Mouse (Mus musculus): ENCODE results near the gene Gm13199.
A peak's percentile ranks its signal among the peaks of the same experiment; 100 is the strongest.

Gene Gm13199

DNA sequence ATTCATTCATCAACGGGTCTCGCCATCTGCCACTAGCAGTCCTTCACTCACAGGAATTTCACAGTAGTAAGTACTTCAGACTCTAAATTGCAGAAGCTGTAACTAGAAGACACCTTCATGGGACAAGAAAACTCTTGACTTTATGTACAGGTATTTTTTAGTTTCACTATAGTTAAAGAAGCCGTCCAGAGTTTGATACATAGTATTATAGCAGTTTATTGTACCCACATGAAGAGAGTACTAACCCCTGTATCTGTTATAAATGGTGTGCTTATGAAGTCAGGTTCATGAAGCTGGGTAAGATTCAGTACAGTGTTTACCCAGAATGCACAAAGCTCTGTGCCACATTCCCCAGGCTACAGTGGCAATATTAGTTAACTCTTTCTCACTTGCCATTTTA lies at the start of gene Gm13199:
TSS of gene Gm13199 (minus strand) at position 101 of the 400 bp plus-strand sequence.
- no peak for DNase-seq (ENCODE audit: low read depth, low spot score)

DNA sequence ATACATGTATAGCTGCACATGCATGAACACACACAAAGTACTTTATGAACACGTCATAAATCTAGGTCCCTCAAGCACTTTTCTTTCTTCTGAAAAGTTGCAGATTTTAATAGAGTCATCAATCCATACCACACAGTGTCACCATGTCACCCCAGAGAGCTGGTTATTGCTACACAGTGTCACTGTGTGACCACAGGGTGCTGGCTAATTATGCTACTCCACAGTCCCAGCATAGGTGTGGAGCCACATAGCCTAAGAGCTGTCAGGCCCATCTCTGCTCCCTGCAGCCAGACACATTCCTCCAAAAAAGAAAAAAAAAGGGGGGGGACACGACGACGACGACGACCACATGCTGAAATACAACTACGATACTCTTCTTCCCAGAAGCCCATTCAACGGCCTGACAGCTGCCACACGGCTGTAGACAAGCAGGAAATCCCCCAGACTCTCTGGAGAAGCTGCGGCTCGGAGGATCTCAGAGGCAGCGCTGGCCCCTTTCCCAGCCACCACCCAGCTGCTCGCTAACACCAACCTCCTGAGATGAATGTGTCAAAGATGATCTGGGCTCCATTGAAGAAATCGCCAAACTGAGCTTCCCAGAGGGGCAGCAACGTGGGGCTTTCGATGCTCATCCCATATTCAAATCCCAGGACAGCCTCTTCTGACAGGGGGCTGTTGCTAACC lies 48.7 kb upstream of the Gm13199 start:
- no peak for DNase-seq (ENCODE audit: low read depth, low spot score)

DNA sequence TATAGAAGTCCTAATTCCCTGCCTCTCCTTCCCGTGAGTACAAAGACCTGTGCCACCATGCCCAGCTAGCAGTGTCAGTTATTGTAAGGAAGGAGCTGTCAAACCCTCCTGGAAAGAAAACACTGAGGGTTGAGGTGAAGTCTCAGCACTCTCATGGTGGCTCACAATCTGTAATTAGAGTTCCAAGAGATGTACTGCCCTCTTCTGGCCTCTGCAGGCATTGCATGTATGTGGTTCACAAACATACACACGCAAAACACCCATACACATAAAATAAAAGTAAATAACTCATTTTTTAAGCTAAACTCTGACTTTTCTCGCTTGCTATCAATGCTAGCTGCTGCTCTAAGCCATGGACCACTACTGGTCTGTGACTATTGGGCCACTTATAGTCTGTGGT lies 43.9 kb upstream of the Gm13199 start:
- no peak for DNase-seq (ENCODE audit: low read depth, low spot score)

DNA sequence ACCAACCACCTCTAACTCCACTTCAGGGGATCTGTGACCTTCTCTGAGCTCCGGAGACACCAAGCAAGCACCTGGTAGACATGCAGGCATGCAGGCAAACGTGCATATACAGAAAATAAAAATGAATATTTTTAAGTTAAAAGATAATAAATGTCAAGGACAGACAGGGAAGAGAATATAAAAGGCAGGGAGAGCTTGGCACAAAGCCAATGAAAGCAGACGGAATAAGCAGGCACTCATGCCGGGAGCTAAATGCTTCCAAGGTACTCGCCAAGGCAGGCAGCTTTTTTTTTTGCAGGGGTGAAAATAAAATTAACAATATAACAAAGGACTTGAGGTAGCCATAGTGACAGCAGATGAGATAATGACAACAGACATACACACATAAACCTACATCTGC lies 43.4 kb upstream of the Gm13199 start:
- peak; percentile 42 for DNase-seq (ENCODE audit: low read depth, low spot score)

DNA sequence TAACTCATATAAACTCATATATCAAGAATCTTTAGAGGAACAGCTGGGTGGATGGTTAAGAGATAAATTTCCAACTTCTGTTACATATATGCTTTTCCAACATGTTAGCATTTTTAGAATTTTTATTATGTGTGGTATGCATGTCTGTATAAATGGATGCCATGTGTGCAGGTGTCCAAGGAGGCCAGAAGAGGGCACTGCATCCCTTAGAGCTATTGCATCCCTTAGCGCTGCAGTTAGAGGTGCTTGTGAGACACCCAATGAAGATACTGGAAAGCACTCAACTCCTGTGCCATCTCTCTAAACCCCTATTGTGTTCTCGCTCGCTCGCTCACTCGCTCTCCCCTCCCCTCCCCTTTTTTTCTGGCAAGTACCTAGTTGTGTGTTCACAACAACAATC lies 37.4 kb upstream of the Gm13199 start:
- DNase-seq (ENCODE audit: low read depth, low spot score) = no peak

DNA sequence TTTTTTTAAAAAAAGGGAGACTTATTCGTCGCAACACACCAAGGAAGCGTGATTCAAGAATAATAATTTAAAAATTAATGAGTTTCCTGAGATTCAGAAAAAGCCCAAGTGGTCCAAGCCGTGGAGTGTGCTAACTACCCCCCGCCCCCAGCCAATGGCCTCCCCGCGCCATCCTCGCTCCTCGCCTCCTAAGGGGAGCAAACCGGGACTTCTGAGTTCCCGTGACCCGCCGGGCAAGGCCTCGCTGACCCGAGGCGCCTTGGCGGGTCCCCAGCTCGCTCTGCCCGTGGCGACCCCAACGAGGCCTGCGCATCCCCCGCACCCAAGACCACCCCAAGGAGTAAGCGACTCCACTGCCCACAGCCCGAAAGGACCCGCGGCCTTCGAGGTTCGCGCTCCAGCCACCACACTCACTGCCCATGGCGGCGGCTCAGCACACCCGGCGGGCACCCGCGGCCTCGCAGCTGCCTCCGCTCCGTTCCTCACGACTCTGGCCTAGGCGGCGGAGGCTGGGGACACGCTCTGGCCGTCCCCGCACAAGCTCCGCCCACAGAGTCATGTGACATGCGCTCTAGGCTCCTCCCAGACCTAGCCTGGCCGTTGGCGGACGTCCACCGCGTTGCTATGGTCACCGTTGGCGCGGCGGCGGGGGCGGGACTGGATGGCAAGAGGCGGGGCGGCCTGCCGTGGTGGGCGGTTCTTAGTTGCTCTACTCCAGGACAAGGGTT lies 32.3 kb upstream of the Gm13199 start, which contains the start of gene Sec61a2:
TSS of gene Sec61a2 (minus strand) at position 590 of the 728 bp plus-strand sequence.
- DNase-seq (ENCODE audit: low read depth, low spot score) = peak; percentile 93

DNA sequence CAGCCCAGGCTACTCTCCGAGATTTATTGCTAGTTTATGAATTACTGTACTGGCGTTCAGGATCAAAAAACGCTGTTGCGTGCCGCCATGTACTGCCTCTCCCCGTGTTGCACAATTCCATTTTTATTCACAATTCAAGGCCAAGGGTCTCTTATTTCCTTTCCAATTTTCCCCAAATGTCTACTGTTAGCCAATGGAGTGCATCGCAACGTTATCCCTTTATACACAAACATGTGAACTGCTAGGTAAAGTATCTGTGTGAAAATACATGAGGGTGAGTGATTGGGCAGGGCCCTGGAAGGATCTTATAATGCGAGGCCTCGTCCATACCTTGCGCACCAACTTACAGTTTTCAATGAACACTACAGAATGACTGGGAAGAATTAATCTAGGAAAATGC lies 31.6 kb upstream of the Gm13199 start:
- DNase-seq (ENCODE audit: low read depth, low spot score) = no peak

DNA sequence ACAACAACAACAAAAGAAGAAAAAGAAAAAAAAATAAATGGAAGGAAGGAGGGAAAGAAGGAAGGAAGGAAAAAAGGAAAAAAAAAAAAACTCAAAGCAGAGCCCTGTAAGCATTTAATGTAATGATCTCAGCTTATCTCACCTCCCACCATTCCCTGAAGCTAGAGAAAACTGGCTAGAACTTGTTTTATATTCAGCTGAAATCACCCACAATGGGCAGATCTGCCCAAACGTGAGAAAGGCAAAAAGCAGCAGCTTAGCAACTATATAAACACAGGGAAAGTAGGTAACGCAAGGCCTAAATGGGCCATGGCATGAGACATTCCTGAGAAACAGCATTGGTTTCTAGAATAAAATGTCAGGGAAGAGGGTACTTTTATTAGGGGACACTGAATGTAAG lies 26.7 kb upstream of the Gm13199 start:
- DNase-seq (ENCODE audit: low read depth, low spot score) = peak; percentile 68

DNA sequence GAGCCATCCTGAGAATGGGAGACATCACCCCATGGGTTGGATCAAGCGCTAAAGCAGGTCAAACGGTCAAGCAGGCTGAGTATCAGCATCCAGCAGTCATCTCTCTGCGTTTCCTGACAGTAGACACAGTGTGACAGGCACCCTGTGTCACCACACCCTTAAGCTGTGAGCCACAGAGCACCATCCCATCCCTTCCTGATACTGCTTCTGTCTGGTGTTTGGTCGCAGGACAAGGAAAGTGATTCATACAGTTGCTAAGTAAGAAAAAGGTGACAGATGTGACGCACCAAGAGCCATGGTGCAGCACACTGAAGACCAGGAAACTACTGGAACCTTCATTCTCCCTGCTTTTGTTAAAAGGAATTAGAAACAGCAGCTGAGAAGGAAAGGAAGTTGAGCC lies 26.1 kb upstream of the Gm13199 start:
- DNase-seq (ENCODE audit: low read depth, low spot score) = no peak

DNA sequence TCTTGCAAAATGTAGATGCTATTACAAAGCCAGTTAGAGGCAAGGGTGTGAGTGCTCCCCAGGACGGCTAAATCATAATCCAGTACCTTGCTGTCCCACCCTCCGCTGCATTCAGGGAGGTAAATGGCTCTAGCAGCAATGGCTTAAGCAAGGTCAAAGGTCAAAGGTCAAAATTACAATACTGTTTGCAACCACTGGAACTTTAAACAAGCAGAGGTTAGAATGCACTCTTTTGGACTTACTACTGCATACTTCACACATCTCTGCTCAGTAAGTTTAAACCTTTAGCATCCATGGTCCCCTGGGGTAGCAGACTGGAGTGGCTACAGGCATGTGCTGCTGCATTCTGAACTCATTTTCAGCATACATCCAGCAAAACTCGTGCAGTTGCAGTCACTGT lies 14.7 kb upstream of the Gm13199 start:
- DNase-seq (ENCODE audit: low read depth, low spot score) = no peak

DNA sequence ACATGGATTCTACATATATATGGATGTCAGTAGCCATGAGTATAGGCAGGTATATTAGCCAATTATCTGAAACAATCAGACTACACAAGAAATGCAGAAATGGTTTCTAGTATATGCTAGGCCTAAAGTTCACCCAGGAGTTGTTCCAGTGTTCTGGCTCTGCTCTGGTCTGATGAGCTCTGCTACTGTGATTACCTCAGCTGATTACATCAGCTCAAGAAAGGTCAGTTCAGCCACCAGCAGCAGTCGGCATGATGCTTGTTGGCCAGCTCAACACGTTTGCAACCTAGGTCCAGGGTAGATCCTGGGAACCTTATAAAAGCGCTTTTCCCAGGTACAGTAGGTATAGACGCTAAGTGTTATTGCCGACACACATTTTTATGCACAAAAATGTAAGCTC lies 7.0 kb upstream of the Gm13199 start:
- no peak for DNase-seq (ENCODE audit: low read depth, low spot score)

DNA sequence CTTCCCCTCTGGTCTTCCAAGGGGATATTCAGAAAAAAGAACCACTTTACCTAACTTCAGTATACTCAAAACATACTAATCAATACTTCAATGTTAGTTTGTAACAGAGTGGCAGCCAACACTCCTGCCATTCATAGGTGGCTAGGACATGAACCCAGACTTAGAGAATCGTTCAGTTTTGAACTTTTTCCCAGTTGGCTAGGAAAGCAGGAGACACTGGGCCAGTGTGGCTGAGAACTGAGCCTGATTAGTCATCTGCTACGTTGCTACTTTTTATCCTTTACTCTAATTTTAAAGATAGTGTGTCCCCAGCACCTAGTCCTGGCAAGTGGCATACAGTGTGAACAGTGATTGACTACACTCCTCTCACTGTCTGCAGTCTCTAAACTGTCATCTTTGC lies 4.9 kb upstream of the Gm13199 start:
- DNase-seq (ENCODE audit: low read depth, low spot score) = no peak

DNA sequence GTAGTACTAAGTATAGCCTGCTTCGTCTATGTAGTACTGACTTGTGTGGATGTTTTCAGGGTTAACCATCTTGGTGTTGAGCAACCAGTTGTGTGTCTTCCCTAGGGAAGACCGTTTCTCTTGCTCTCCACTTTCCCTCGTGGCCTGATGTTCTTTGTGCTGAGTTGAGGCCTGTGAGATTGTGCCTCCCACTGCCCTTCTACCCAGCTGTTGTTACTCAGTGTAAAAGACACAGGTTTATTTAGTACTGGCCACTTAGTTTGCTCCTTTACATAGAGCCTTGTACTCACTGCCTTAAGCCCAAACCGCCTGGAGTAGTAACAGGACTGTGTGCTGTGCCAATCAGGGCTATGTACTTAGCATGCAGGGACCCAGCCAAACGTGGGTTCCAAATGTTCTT lies 10.9 kb downstream of the Gm13199 start:
- no peak for DNase-seq (ENCODE audit: low read depth, low spot score)

DNA sequence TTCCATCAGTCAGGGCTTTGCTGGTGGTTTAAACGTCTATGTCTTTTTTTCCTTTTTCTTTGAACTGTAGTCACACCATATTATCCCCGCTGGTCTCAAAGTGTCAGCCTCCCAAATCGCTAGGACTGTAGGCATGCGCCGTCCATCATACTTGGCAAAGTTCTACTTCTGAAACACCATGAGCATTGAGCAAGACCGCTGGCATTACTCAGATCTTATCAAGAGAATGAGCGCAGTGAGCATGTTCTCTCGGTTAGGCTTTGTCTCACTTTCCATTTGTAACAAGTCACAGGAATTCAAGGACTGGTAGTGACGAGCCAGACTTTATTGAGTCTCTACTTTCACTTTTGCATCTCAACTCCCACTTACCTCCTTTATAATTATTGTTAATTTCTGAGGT lies 11.6 kb downstream of the Gm13199 start:
- no peak for DNase-seq (ENCODE audit: low read depth, low spot score)

DNA sequence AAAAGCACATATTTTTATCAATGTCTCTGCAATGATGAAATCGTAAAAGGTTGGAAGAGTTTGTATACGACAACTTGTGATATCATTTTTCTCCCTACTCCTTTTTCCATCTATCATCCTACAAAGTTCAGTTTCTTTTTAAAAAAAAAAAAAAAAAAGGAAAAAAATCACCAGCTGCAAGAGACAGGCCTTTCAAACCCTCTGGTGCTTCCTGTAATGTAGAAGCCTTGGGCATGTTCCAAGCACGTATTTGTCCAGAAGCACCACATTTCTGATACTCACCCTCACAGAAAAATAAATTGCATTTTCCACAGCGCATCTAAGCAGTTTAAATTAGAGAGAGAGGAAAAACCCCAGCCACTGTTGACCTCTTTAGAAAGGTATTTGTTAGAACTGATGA lies 16.9 kb downstream of the Gm13199 start:
- DNase-seq (ENCODE audit: low read depth, low spot score) = no peak

DNA sequence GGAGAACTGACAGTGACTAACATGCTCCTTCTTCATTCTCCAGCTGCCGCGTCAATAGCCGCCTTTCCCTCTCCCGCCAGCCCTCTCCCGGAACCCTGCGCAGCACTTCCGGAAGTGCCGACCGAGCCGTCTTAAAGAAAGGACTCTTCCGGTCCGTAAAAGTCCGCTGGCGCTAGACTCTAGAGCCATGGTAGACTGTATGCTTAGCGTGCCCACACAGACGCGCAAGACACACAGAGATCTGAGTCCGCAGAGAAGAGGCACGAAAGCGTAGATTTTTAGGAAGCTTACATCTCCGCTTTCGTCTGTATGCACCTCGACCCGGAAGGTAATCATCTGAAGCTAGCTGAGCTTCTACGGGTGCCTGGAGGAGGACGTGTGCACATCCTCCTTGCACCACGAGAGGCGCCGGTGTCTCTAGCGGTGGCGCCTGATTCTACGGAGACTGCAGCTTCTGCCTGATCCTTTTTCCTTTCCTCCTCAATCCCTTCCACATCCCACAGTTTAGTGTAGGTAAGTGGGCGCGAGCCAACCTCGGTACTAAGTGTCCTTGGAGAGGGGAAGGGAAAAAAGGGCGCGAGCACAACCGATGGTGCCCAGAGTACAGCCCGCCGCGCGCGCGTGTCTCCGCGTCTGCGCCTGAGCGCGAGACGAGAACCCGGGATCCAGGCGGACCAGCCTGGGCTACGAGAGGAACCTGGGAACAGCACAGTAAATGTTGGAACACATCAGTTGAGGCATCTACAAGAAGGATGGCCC lies 17.7 kb downstream of the Gm13199 start, which contains the start of the genes Nudt5 and Cdc123:
TSS of gene Nudt5 (plus strand) at position 147 of the 759 bp plus-strand sequence.
TSS of gene Cdc123 (minus strand) at position 292 of the 759 bp plus-strand sequence.
- peak; percentile 98 for DNase-seq (ENCODE audit: low read depth, low spot score)

DNA sequence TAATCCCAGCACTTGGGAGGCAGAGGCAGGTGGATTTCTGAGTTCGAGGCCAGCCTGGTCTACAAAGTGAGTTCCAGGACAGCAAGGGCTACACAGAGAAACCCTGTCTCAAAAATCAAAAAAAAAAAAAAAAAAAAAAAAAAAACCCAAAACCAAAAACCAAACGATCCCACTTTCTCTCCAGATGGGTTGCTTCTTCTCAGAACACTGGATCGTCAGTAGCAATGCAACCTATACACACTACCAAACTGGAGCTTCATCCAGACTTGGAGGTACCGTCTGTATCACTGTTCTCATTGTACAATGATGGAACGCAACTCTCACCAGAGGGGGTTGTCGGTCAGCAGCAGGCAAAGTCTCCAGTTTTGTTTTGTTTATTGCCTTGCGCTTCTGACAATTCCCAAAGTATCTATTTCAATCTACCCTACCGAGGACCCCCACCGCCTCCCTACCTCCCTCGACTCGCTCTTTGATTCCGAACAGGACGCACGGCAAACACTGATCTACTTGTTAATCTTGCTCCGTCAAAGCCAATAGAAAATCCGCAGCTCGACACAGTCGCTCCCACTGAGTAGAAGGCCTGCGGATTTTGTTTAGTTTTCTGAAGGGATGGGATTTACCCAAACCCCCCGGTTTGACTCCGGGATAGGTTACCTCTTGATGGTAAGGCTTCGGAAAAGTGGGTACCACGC lies 18.4 kb downstream of the Gm13199 start:
- DNase-seq (ENCODE audit: low read depth, low spot score) = no peak

DNA sequence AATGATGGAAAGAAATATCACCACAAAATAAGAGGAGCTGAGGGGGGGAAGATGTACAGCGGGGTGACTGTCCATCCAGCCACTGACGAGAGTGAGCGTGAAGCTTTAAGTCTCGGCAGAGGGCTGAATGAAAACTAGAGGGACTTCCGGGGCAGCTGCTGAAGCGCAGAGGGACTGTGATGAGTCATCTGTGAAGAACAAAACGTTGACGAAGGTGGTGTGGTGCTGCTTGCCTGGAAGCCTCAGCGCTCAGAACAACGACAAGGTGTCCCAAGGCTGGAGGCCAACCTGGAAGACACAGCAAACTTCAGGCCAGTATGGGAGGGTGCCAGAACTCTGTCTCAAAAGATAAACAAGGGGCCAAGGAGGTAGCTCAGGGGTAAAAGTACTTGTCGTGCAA lies 21.9 kb downstream of the Gm13199 start:
- no peak for DNase-seq (ENCODE audit: low read depth, low spot score)

DNA sequence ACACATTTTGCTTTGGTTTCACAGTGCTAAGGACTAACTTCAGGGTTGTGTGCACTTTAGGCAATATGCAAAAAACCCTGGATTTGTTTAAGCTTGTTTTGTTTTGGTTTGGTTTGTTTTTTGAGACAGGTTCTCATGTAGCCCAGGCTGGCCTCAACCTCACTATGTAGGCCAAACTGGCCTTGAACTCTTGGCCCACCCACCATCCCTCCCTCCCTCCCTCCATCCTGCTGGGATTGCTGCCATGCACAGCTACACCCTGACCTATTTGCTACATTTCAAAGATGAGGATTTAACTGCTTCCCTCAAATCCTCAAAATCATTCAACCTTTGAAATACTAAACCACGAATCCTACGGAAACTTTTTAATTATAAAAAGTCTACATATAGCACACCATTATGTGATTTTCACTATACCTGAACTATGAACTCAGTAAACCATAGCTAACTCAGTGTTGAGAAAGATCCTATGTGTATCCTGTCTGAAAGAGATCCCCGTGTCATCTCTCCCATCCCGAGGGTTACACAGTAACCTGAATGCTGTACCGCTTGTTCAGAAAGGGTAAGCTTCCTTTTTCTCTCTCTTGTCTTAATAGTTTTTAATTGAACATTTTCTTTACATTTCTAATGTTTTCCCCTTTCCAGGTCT lies 37.3 kb downstream of the Gm13199 start:
- no peak for DNase-seq (ENCODE audit: low read depth, low spot score)

DNA sequence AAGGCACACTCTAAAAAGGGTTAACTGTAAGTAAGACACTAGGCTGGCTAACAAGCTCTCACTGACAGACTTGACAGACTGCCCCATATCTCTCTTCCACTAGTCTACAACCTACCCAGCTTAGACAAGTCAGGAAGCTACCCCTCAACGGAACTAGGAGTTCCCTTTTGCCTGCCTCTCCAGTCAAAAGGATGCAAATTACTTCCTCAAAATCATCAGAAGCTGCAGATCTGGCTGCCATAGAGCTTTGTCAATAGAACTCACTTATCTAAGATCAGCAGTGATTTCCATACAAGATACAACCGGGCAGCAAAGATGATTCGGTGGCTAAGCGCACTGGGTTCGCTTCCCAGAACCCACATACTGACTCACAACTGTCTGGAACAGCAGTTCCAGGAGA lies 38.0 kb downstream of the Gm13199 start:
- no peak for DNase-seq (ENCODE audit: low read depth, low spot score)

DNA sequence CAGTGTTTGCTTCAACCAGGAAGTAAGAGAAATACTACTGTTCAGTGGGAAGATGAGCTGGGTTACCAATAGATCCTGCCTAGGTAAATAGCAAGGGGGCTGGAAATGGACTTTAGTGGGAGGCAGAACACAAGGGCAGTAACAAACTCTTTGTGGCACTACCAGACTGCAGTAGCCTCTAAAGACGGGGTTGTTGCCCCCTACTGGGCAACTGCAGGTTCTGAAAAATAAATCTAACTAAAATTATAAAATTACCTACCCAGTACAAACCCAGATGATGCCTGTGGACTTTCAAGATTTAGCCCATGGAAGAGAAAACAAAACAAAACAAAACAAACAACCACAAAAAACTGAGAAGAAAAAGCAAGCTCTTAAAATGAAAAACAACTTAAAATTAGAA lies 38.5 kb downstream of the Gm13199 start:
- DNase-seq (ENCODE audit: low read depth, low spot score) = no peak

Data from telencephalon, adult 2 months (tissue).